Mouse (Mus musculus): ENCODE measurements at regions not wholly inside any gene's neighbourhood (a gene's known extent, or its start where the extent isn't known, plus 50 kb on each side); places are given as distances from the start of the nearest gene placed in this dataset.

DNA sequence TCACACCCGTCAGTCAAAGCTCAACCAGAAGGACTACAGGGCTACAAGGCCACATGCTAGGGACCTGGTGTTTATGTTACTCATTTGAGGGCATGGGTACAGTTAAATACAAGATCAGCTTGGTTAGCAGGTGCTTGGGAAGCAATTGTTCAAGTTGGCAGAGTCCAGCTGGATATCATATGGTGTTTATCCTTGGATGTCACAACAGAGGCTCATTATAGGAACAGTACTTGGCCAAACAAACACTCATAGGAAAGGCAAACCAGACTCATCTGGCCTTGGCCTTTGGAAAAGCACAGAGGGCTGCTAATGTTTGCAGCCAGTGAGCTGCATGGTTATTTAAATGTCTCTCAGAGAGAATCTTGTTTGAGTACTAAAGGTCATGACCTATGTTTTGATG, 311.6 kb downstream of the Kdm4c start:
- in situ Hi-C loops (cut with MboI; ENCODE audit: low pct_ligation_motif_present, low pct_unique_long_range_greater_than_20kb, low sequenced_read_pairs) = no loop called here

DNA sequence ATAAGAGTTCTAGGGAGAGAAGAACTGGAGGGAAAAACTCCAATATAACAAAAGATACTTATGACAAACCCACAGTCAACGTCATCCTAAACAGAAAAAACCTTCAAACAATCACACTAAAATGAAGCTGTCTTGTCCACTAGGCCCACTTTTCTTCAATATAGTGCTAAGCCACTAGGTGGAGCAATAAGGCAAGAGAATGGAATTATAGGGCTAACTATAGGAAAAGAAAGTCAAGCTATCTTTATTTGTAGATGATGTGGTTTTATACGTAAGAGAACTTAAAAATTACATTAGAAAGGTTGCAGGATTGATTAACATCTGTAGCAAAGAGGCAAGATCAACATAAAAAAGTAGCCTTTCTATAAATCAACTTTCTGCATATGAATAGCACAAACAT, 321.3 kb downstream of the Kdm4c start:
- H3K4me3 ChIP-seq (replicated peaks in 1 of 3; ENCODE audit: low read depth in 2 of 3, low read length in 2 of 3, poor library complexity in 1 of 3) = no peak overlapping the region
- no peaks in the 10 kb centered on the region for H3K79me2 ChIP-seq (replicated peaks; ENCODE audit: control insufficient read depth, extremely low read depth, insufficient read depth, poor library complexity, severe bottlenecking)
- H3K9me3 ChIP-seq (replicated peaks; ENCODE audit: low read length) = peaks cover 5% of the 10 kb centered on the region
- DNase-seq (ENCODE audit: extremely low read depth) = peak; percentile 14
- no peaks in the 10 kb centered on the region for H3K36me3 ChIP-seq (replicated peaks in 1 of 2; ENCODE audit: control insufficient read depth in 1 of 2, insufficient read depth in 1 of 2, low read length in 1 of 2)
- no peaks in the 10 kb centered on the region for H3K27me3 ChIP-seq (replicated peaks)
- dilution Hi-C loops (cut with MboI; ENCODE audit: extremely low pct_ligation_motif_present, extremely low pct_unique_long_range_greater_than_20kb, low sequenced_read_pairs) (no loop called here), in situ Hi-C loops (cut with MboI; ENCODE audit: low pct_ligation_motif_present, low pct_unique_long_range_greater_than_20kb, low sequenced_read_pairs) (no loop called here)
- TF ChIP-seq MEF2A (IDR thresholded peaks at IDR 0.05; ENCODE audit: borderline replicate concordance, low read depth, low read length) (no peak), NRF1 (IDR thresholded peaks at IDR 0.05; ENCODE audit: low read depth, low read length) (no peak), RAD21 (IDR thresholded peaks at IDR 0.05; ENCODE audit: low read depth, low read length) (peak; percentile 75), CTCF (conservative IDR thresholded peaks at IDR 0.05 in 1 of 2, IDR thresholded peaks at IDR 0.05 in 1 of 2; ENCODE audit: low read depth in 2 of 2, low read length in 2 of 2) (peak in 1 of 2 experiments; percentile 64; a peak in 3 of 4 replicates), JUND (conservative IDR thresholded peaks at IDR 0.05; ENCODE audit: low read depth, low read length) (no peak), SMC3 (IDR thresholded peaks at IDR 0.05; ENCODE audit: low read depth, low read length) (peak; percentile 47), UBTF (IDR thresholded peaks at IDR 0.05; ENCODE audit: low read depth, low read length) (no peak)
- no peaks in the 10 kb centered on the region for H3K4me1 ChIP-seq (ENCODE audit: control insufficient read depth in 1 of 2, insufficient read depth in 2 of 2)
- no peak overlapping the region for H3K27ac ChIP-seq (ENCODE audit: insufficient read depth, low read depth)
- H3K9ac ChIP-seq (ENCODE audit: insufficient read depth, low read depth) = no peak overlapping the region
- no peak overlapping the region for H3K4me2 ChIP-seq (ENCODE audit: insufficient read depth, low read depth, poor library complexity, severe bottlenecking)

More for the DNA sequence above, 311.6 kb downstream of the Kdm4c start:
- H3K27ac ChIP-seq (ENCODE audit: insufficient read depth, low read depth) = no peak overlapping the region
- no peaks in the 10 kb centered on the region for H3K4me1 ChIP-seq (ENCODE audit: control insufficient read depth in 1 of 2, insufficient read depth in 2 of 2)
- no peak overlapping the region for H3K9ac ChIP-seq (ENCODE audit: insufficient read depth, low read depth)
- H3K4me2 ChIP-seq (ENCODE audit: insufficient read depth, low read depth, poor library complexity, severe bottlenecking) = no peak overlapping the region
- TF ChIP-seq USF2 (conservative IDR thresholded peaks at IDR 0.05; ENCODE audit: low read depth, low read length) = no peak
- TF ChIP-seq NELFE (IDR thresholded peaks at IDR 0.05; ENCODE audit: low read depth, low read length) = no peak
- no peak for TF ChIP-seq JUND (conservative IDR thresholded peaks at IDR 0.05; ENCODE audit: low read depth, low read length)
- TF ChIP-seq MEF2A (IDR thresholded peaks at IDR 0.05; ENCODE audit: borderline replicate concordance, low read depth, low read length) = no peak
- no peak for TF ChIP-seq SIN3A (IDR thresholded peaks at IDR 0.05; ENCODE audit: low read length)
- no peak for TF ChIP-seq PAX5 (IDR thresholded peaks at IDR 0.05; ENCODE audit: low read length)
- TF ChIP-seq MAZ (IDR thresholded peaks at IDR 0.05; ENCODE audit: low read depth, low read length) = no peak
- no peak for TF ChIP-seq TBP (conservative IDR thresholded peaks at IDR 0.05; ENCODE audit: low read depth, low read length)
- no peak for TF ChIP-seq CHD1 (IDR thresholded peaks at IDR 0.05; ENCODE audit: low read depth, low read length)
- no peak for TF ChIP-seq ETS1 (conservative IDR thresholded peaks at IDR 0.05; ENCODE audit: low read depth, low read length)
- TF ChIP-seq CTCF (conservative IDR thresholded peaks at IDR 0.05 in 1 of 2, IDR thresholded peaks at IDR 0.05 in 1 of 2; ENCODE audit: low read depth in 2 of 2, low read length in 2 of 2) = no peak
- TF ChIP-seq MXI1 (IDR thresholded peaks at IDR 0.05; ENCODE audit: low read depth, low read length) = no peak
- TF ChIP-seq RAD21 (IDR thresholded peaks at IDR 0.05; ENCODE audit: low read depth, low read length) = no peak
- no peak for TF ChIP-seq USF1 (IDR thresholded peaks at IDR 0.05; ENCODE audit: low read depth, low read length)
- no peak for TF ChIP-seq ZC3H11A (IDR thresholded peaks at IDR 0.05; ENCODE audit: low read depth, low read length)
- no peaks in the 10 kb centered on the region for H3K27me3 ChIP-seq (replicated peaks)
- H3K4me3 ChIP-seq (replicated peaks in 1 of 3; ENCODE audit: low read depth in 2 of 3, low read length in 2 of 3, poor library complexity in 1 of 3) = no peak overlapping the region
- H3K36me3 ChIP-seq (replicated peaks in 1 of 2; ENCODE audit: control insufficient read depth in 1 of 2, insufficient read depth in 1 of 2, low read length in 1 of 2) = no peaks in the 10 kb centered on the region
- DNase-seq (ENCODE audit: extremely low read depth) = no peak
- no peaks in the 10 kb centered on the region for H3K79me2 ChIP-seq (replicated peaks; ENCODE audit: control insufficient read depth, extremely low read depth, insufficient read depth, poor library complexity, severe bottlenecking)
- H3K9me3 ChIP-seq (replicated peaks; ENCODE audit: low read length) = peaks cover 18% of the 10 kb centered on the region
- dilution Hi-C loops (cut with MboI; ENCODE audit: extremely low pct_ligation_motif_present, extremely low pct_unique_long_range_greater_than_20kb, low sequenced_read_pairs) = no loop called here

All from CH12.LX (cell line).